Mouse (Mus musculus) embryonic facial prominence, embryonic 15.5 days (tissue): ENCODE data around the gene Neurl1a. TPM values are rescaled to one million over a fixed set of nuclear protein-coding genes. Genes with fewer than 3 reads are reported as not detected.

Experiments used
- ATAC-seq: fragments of 200-750 bp; cut with Nextera tagmentation; 2 replicates; pipeline ENCODE4 v1.8.0; 2017; ENCODE audit warnings: low read depth, moderate TSS enrichment; ENCODE audit not compliant: insufficient number of reproducible peaks, low FRiP score, low TSS enrichment
- H3K27ac ChIP-seq: fragments of 300-500 bp; sonication (generic); replicated peaks from 2 replicates; pipeline ENCODE4 v1.5.1; 2015; ENCODE audit warnings: mild to moderate bottlenecking, inconsistent platforms
- H3K27me3 ChIP-seq: fragments of 300-500 bp; sonication (generic); 2 replicates; pipeline ENCODE4 v1.6.1; 2015; ENCODE audit warnings: inconsistent platforms
- H3K36me3 ChIP-seq: fragments of 300-500 bp; sonication (generic); 2 replicates; pipeline ENCODE4 v1.6.1; 2015; ENCODE audit warnings: mild to moderate bottlenecking, inconsistent platforms
- H3K4me1 ChIP-seq: fragments of 300-500 bp; sonication (generic); 2 replicates; pipeline ENCODE4 v1.6.1; 2015; ENCODE audit warnings: inconsistent platforms
- H3K4me2 ChIP-seq: fragments of 300-500 bp; sonication (generic); replicated peaks from 2 replicates; pipeline ENCODE4 v1.6.1; 2015; ENCODE audit warnings: mild to moderate bottlenecking, inconsistent platforms
- H3K4me3 ChIP-seq: fragments of 300-500 bp; sonication (generic); replicated peaks from 2 replicates; pipeline ENCODE4 v1.5.1; 2015; ENCODE audit warnings: mild to moderate bottlenecking, inconsistent platforms
- H3K9ac ChIP-seq: fragments of 300-500 bp; sonication (generic); 2 replicates; pipeline ENCODE4 v1.6.1; 2015; ENCODE audit warnings: inconsistent platforms
- H3K9me3 ChIP-seq: fragments of 300-500 bp; sonication (generic); replicated peaks from 2 replicates; pipeline ENCODE4 v1.6.1; 2016; ENCODE audit warnings: inconsistent platforms
- WGBS: fragments of 180-500 bp; shearing (Covaris S2); methylation state at CpG from one replicate; pipeline ENCODE4 v1.1.7; 2015; 5-methylcytosine and 5-hydroxymethylcytosine counted together
- polyA plus RNA-seq: library from polyadenylated mRNA; unstranded; fragments of >200 nt; fragmentation: Nextera tagmentation; extraction: Ambion mirVana; gene quantifications from 2 replicates; pipeline ENCODE4 v1.2.1, GENCODE M21; 2015

Gene Neurl1a
- polyA plus RNA-seq, 1 experiment from 2014 or later: 9.0 TPM

DNA sequence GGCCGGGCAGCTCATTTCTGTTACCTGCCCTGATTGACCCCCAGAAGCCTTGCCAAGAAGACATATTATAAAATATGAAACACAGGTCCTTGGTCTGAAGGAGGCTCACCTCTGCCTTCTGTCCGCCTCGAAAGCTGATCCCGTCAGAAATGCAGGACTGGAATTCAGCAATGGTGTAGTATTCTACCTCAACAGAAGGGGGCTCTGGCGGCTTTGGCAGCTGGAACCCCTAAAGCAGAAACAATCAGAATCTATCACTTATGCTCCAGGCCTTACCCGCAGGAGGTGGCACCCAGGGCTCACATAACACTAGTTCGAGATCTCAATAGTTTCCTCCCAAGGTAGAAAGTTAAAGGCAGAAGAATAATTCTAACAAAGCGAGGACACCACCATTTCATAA is 91.1 kb downstream of the Neurl1a start:
- no peaks in the 10 kb centered on the region for H3K27me3 ChIP-seq
- H3K9me3 ChIP-seq: no peaks in the 10 kb centered on the region
- 45% methylated on average over 8 of the region's 8 CpGs for WGBS
- peaks cover 36% of the 10 kb centered on the region for H3K4me1 ChIP-seq
- no peak for ATAC-seq
- no peak overlapping the region for H3K4me2 ChIP-seq
- peaks cover 93% of the 10 kb centered on the region for H3K36me3 ChIP-seq
- H3K27ac ChIP-seq: peak overlapping the region; percentile 79
- H3K9ac ChIP-seq: no peak overlapping the region
- H3K4me3 ChIP-seq: no peak overlapping the region

DNA sequence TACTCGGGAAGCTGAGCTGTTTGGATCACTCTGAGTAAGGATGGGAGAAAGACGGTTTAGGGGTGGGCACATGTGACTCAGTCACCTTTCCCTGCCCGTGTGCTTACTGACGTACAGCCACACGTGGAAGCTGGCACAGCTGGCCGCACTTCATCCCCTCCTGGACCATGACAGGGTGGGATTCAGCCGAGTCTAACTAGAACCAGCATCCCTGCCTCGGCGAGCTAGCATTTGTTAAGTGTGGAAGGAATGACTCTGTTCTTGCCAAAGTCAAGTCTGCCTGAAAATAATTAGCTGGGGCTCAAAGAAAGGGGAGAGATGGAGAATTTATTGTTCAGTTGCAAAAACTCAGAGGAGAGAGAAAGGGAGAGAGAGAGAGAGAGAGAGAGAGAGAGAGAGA is 91.9 kb downstream of the Neurl1a start:
- H3K9me3 ChIP-seq: no peaks in the 10 kb centered on the region
- H3K36me3 ChIP-seq: peaks cover 97% of the 10 kb centered on the region
- peaks cover 33% of the 10 kb centered on the region for H3K4me1 ChIP-seq
- no peaks in the 10 kb centered on the region for H3K27me3 ChIP-seq
- peak; percentile 64 for ATAC-seq
- no peak overlapping the region for H3K9ac ChIP-seq
- 41% methylated on average over 9 of the region's 9 CpGs for WGBS
- H3K4me3 ChIP-seq: no peak overlapping the region
- H3K27ac ChIP-seq: peak overlapping the region; percentile 85
- no peak overlapping the region for H3K4me2 ChIP-seq

DNA sequence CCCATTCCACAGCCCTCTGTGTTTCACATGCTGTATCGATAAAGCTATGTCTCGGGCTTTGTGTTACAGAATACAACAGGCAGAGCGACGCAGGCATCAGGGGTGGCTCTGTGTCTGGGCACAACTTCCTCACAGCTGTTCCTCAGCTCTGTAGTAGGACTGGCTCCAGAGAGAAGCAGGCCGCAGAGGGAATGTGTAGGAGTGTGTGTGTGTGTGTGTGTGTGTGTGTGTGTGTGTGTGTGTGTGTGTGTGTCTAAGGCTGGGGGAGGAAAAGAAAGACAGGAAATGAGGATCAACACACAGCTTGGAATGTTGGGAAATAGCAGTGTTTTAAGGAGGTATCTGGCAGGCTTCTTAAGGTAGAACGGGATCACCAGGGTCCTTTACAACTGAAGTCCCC is 98.1 kb downstream of the Neurl1a start:
- Histone ChIP-seq H3K4me3 (no peak overlapping the region), H3K4me2 (no peak overlapping the region), H3K27me3 (no peaks in the 10 kb centered on the region), H3K27ac (peak overlapping the region; percentile 93), H3K4me1 (peaks cover 54% of the 10 kb centered on the region), H3K9me3 (no peaks in the 10 kb centered on the region), H3K9ac (no peak overlapping the region), H3K36me3 (peaks cover 90% of the 10 kb centered on the region)
- no peak for ATAC-seq
- 74% methylated on average over 6 of the region's 6 CpGs for WGBS

DNA sequence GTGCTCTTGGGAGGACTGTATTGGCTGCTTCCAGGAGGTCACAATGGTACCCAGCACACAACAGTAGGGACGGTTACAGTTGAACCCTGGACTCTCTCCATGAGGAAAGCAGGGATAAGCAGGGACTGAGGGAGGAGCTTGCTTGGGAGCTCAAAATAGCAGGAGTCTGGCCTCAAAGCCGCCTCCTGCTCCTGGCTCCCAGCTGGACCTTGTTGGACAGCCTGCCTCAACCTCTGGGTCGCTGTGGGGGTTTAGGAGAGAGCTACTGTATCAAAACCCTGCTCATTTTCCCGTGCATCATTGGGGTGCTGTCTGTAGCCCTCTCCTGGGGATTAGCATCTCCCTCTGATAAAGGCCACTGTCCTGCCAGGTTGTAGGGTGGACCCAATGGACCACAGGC is 100.8 kb downstream of the Neurl1a start:
- no peak overlapping the region for H3K9ac ChIP-seq
- H3K27ac ChIP-seq: peak overlapping the region; percentile 93
- H3K4me1 ChIP-seq: peaks cover 62% of the 10 kb centered on the region
- H3K36me3 ChIP-seq: peaks cover 86% of the 10 kb centered on the region
- no peaks in the 10 kb centered on the region for H3K9me3 ChIP-seq
- no peaks in the 10 kb centered on the region for H3K27me3 ChIP-seq
- WGBS: 58% methylated on average over 4 of the region's 4 CpGs
- no peak for ATAC-seq
- no peak overlapping the region for H3K4me2 ChIP-seq
- H3K4me3 ChIP-seq: no peak overlapping the region

DNA sequence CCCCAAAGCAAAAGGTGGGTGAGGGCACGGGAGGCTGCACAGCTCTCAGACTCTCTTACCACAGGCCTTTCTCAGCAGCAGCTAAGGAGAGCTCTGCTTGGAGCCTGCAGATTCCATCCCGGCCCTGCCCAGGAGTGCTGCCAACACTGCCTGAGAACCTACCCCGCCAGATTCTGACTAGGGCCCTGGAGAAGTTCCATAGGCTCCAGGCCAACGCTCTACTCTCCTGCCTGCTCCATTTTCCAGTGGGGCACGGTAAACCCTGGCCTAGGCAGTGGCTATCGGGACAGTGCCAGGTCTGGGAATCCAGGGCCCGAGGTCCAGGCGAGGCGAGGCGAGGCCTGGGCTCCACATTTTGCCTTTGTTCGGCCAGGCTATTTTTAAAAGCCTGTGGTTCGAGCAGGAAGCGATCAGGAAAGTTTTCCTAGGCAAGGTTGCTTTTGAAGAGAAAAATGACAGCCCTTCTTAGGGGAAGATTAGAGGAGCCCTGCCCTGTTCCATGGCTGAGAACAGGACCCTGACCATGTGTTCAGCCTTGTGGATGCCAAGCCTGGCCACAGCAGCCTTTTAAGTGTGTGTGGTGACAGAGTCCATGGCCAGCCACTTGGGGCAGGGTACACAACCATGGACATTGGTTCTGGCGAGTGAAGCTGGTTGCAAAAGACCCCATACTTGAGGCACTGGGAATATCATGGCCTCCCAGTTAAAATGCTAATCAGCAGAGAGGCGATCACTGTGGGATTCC is 101.3 kb downstream of the Neurl1a start:
- Histone ChIP-seq H3K36me3 (peaks cover 86% of the 10 kb centered on the region), H3K27ac (peak overlapping the region; percentile 93), H3K27me3 (no peaks in the 10 kb centered on the region), H3K4me2 (no peak overlapping the region), H3K9ac (no peak overlapping the region), H3K4me3 (no peak overlapping the region), H3K9me3 (no peaks in the 10 kb centered on the region), H3K4me1 (peaks cover 62% of the 10 kb centered on the region)
- 54% methylated on average over 15 of the region's 15 CpGs for WGBS
- peak; percentile 71 for ATAC-seq

DNA sequence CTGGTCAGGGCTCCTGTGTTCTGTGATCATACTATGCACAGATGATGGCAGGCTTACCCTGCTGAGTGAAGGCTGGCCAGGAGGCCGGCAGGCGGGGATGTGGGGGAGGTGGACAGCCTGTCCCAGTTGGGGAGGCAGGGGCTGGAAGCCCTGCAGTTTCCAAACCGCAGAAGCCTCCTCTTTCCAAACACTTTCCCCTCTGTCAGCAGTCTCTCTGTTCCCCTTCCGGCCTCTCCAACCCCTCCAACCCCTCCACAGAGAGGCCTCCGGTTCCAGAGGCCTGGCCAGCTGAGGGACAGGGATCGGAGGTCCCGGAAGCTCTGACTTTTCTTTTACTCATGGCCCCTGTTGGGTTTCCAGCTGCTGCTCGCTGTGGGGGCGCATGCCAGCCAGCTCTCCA is 102.3 kb downstream of the Neurl1a start:
- Histone ChIP-seq H3K36me3 (peaks cover 87% of the 10 kb centered on the region), H3K27ac (peak overlapping the region; percentile 93)
- 0 out of 2 replicates have a peak, but pooled peaks have one; percentile 17 for ATAC-seq

DNA sequence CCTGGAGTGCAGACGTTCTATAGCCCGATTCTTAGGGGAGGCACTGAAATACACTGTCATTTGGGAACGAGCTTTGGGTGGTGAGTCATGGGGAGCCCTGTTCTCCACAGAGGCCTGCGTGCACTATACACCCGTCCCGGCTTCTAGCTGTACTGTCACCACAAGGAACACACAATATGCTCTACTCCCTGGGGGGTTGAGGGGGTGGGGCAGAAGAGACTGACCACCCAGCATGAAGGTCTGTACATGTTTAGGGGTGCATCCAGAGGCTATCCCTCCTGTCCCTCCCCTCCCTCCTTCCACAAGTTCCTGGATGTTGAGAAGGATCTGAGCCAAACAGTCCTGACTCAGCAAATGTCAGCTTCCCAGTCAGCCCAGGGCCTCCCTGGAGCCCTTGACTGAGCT is 103.4 kb downstream of the Neurl1a start:
- H3K27ac ChIP-seq: peak overlapping the region; percentile 93
- no peaks in the 10 kb centered on the region for H3K27me3 ChIP-seq
- 67% methylated on average over 6 of the region's 6 CpGs for WGBS
- H3K4me2 ChIP-seq: no peak overlapping the region
- peaks cover 63% of the 10 kb centered on the region for H3K4me1 ChIP-seq
- ATAC-seq: 0 out of 2 replicates have a peak, but pooled peaks have one; percentile 17
- H3K9me3 ChIP-seq: no peaks in the 10 kb centered on the region
- no peak overlapping the region for H3K4me3 ChIP-seq
- H3K36me3 ChIP-seq: peaks cover 87% of the 10 kb centered on the region
- no peak overlapping the region for H3K9ac ChIP-seq

More for the DNA sequence above, 102.3 kb downstream of the Neurl1a start:
- peaks cover 62% of the 10 kb centered on the region for H3K4me1 ChIP-seq
- no peak overlapping the region for H3K4me2 ChIP-seq
- 67% methylated on average over 9 of the region's 9 CpGs for WGBS
- no peaks in the 10 kb centered on the region for H3K27me3 ChIP-seq
- H3K4me3 ChIP-seq: no peak overlapping the region
- H3K9me3 ChIP-seq: no peaks in the 10 kb centered on the region
- H3K9ac ChIP-seq: no peak overlapping the region

DNA sequence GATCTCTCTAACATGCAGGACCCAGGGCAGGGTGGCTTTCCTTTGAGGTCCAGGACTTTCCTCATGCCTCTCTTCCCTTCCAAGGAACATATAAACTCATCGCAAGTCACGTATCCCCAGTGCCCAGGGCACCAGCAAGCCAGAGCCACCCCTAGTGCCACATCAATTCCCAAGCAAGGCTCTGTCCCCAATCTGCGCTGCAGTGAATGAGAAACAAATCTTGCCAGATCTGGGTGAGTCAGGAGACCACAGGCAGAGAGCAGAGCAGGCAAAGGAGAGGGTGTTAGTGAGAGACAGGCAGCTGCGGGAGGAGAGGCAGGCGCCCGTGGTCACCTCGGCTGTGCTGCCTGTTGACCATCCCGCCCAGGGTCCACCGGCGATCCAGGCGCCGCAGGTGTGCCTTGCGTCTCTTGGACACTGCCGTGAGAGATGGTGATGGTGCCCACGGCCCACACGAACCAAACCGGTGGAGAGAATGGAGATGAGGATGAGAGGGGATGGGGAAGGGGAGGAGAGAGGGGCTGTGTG is 104.1 kb downstream of the Neurl1a start:
- Histone ChIP-seq H3K27me3 (no peaks in the 10 kb centered on the region), H3K9ac (no peak overlapping the region), H3K4me3 (no peak overlapping the region), H3K4me2 (no peak overlapping the region), H3K9me3 (no peaks in the 10 kb centered on the region), H3K27ac (peak overlapping the region; percentile 93), H3K36me3 (peaks cover 86% of the 10 kb centered on the region), H3K4me1 (peaks cover 60% of the 10 kb centered on the region)
- WGBS: 95% methylated on average over 17 of the region's 17 CpGs
- no peak for ATAC-seq

DNA sequence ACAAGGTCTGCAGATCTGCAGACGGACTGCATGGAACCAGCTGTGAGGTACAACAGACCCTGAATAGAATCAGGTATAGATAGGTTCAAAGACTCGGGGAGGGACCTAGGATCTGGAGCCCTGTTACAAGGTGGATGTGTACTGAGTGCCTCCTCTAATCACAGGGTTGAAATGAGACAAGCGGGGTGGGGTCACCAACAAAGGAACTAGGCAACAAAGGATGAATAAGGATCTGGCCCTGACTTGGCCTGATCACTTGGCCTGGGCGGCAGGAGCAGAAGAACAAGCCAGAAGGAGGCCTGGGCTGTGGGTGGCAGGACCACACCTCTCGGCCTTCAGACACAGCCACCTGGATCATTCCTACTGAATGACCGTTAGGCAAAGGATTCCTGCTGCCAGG is 107.0 kb downstream of the Neurl1a start:
- ATAC-seq: no peak
- Histone ChIP-seq H3K4me3 (no peak overlapping the region), H3K36me3 (peaks cover 81% of the 10 kb centered on the region), H3K4me2 (no peak overlapping the region), H3K9me3 (no peaks in the 10 kb centered on the region), H3K27ac (no peak overlapping the region), H3K4me1 (peaks cover 53% of the 10 kb centered on the region), H3K27me3 (no peaks in the 10 kb centered on the region), H3K9ac (no peak overlapping the region)
- 81% methylated on average over 6 of the region's 6 CpGs for WGBS

DNA sequence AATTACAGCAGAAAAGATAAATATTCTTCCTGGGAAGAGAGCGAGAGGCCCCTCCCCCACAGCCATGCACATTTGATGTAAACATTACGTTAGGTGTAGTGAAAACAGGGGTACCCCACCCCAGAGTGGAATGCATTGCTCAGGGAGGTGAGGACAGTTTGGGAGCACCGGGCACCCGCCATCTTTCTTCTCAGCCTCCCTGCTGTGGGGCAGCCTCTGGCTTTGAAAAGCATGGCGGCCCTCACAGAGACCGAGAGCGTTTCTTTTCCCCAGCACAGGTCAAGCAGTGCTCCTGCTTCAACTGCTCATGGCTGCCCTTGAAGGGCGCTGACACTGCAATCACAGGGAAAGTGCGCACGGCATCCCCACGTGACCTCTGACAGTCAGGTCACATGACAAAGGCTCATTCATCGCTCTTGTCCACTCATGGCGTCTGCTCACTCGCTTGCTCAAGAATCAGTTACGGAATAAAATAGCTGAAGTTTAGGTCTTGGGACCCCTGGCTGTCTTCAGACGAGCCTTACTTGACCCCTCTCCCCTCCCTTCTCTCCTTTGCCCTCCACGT is 108.3 kb downstream of the Neurl1a start:
- WGBS: 64% methylated on average over 17 of the region's 17 CpGs
- Histone ChIP-seq H3K4me2 (no peak overlapping the region), H3K4me3 (no peak overlapping the region), H3K4me1 (peaks cover 53% of the 10 kb centered on the region), H3K9ac (no peak overlapping the region), H3K9me3 (no peaks in the 10 kb centered on the region), H3K36me3 (peaks cover 71% of the 10 kb centered on the region), H3K27me3 (no peaks in the 10 kb centered on the region), H3K27ac (no peak overlapping the region)
- no peak for ATAC-seq

DNA sequence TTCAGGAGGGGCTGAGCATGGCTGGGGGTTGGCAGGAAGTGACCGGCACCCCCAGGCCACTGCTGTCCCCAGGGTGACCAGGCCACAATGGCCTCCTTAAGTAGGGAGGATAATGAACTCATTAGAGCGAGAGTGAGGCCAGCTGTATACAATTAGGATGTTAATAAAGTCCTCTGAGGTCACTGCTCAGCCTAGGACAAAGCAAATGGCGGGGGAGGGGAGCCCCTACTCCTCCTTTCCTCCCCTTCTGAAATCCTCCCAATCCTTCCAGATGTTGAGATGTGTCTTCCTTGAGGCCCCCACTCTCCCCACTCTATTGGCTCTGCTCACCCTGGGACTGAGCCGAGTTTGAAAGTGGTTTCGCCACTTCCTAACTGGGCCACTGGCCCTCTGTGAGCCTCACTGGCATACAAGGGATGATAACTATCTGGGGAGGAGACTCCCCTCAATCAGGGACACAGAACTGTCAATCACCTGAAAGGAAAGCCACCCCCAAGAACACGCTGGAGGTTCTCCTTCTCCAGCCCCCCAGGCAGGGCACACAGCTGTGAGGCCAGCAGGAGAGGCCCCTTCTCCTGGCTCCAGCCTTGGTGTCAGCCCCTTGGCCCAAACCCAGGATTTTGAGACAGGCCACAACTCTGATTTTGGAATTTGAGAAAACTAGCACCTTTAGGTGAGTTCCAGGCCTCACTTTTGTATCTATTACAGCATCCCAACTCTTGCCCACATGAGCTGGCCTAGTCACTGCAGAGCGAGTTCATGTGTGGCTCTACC is 112.9 kb downstream of the Neurl1a start:
- Histone ChIP-seq H3K36me3 (peaks cover 41% of the 10 kb centered on the region), H3K27me3 (no peaks in the 10 kb centered on the region), H3K4me2 (peak overlapping the region; percentile 0; the same call in 1 of the 2 replicates), H3K9ac (no peak overlapping the region), H3K4me3 (no peak overlapping the region), H3K9me3 (no peaks in the 10 kb centered on the region), H3K27ac (peak overlapping the region; percentile 82), H3K4me1 (peaks cover 64% of the 10 kb centered on the region)
- peak; percentile 43; the same call in 1 of the 2 replicates for ATAC-seq
- WGBS: 30% methylated on average over 7 of the region's 7 CpGs
